Mouse (Mus musculus) heart, embryonic 12.5 days (tissue): Measurements from ENCODE around the gene Cd82. TPM values are rescaled to one million over a fixed set of nuclear protein-coding genes. Genes with fewer than 3 reads are reported as not detected.

Source experiments
- ATAC-seq: fragments of 200-750 bp; cut with Nextera tagmentation; 2 replicates; pipeline ENCODE4 v1.8.0; 2017; ENCODE audit warnings: moderate TSS enrichment, moderate library complexity; ENCODE audit not compliant: insufficient number of reproducible peaks, low FRiP score
- H3K27ac ChIP-seq: fragments of 300-500 bp; sonication (generic); 2 replicates; pipeline ENCODE4 v1.5.1; 2016; ENCODE audit warnings: mild to moderate bottlenecking, moderate library complexity; ENCODE audit not compliant: poor library complexity, severe bottlenecking
- H3K27me3 ChIP-seq: fragments of 300-500 bp; sonication (generic); replicated peaks from 2 replicates; pipeline ENCODE4 v1.6.1; 2016; ENCODE audit warnings: mild to moderate bottlenecking, moderate library complexity
- H3K36me3 ChIP-seq: fragments of 300-500 bp; sonication (generic); 2 replicates; pipeline ENCODE4 v1.6.1; 2016; ENCODE audit warnings: mild to moderate bottlenecking, moderate library complexity
- H3K4me1 ChIP-seq: fragments of 300-500 bp; sonication (generic); replicated peaks from 2 replicates; pipeline ENCODE4 v1.6.1; 2016; ENCODE audit warnings: mild to moderate bottlenecking
- H3K4me2 ChIP-seq: fragments of 300-500 bp; sonication (generic); 2 replicates; pipeline ENCODE4 v1.6.1; 2016; ENCODE audit warnings: mild to moderate bottlenecking, moderate library complexity
- H3K4me3 ChIP-seq: fragments of 300-500 bp; sonication (generic); 2 replicates; pipeline ENCODE4 v1.5.1; 2016; ENCODE audit warnings: mild to moderate bottlenecking
- H3K9ac ChIP-seq: fragments of 300-500 bp; sonication (generic); 2 replicates; pipeline ENCODE4 v1.6.1; 2016; ENCODE audit warnings: mild to moderate bottlenecking, moderate library complexity
- H3K9me3 ChIP-seq: fragments of 300-500 bp; sonication (generic); replicated peaks from 2 replicates; pipeline ENCODE4 v1.6.1; 2016; ENCODE audit warnings: mild to moderate bottlenecking, moderate library complexity
- WGBS: fragments of 180-500 bp; shearing (Covaris S2); methylation state at CpG from one replicate; pipeline ENCODE4 v1.1.7; 2016; 5-methylcytosine and 5-hydroxymethylcytosine counted together
- polyA plus RNA-seq: library from polyadenylated mRNA; unstranded; fragments of >200 nt; fragmentation: Nextera tagmentation; extraction: Ambion mirVana; gene quantifications from 2 replicates; pipeline ENCODE4 v1.2.1, GENCODE M21; 2016

Cd82 gene
- polyA plus RNA-seq, 1 experiment from 2014 or later: 19.6 TPM

DNA sequence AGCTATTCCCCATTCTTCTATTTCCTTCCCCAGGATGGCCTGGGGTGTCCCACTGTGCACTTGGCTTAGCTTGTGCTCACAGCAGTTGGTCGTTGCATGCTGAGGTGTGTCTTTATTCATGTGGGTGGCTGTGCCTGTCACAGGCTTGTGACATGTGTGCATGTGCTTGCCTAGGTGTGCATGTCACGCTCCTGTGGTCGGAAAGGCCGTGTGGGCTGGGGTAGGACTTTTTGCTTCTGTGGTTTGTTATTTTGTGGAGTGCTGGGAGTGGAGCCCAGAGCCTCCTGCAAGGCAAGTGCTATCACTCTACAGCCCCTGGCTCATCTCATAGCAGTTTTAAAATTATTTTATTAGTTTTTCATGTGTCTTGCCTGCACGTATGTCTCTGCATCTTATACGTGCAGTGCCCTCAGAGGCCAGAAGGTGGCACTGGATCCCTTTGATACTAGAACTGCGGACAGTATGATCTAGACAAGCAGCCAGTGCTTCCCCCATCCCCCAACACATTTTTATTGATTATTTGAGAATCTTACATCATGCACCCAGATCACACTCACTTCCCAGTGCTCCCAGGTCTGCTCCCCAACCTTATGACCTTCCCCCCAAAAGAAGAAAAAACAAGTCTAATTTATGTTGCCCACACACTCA lies 49.4 kb downstream of the Cd82 start:
- Histone ChIP-seq H3K4me3 (no peak overlapping the region), H3K4me2 (no peak overlapping the region), H3K9ac (no peak overlapping the region), H3K36me3 (no peaks in the 10 kb centered on the region), H3K9me3 (no peaks in the 10 kb centered on the region), H3K27me3 (0 out of 2 replicates have a peak, but pooled peaks cover 5% of the 10 kb centered on the region), H3K4me1 (peaks cover 29% of the 10 kb centered on the region), H3K27ac (no peak overlapping the region)
- no peak for ATAC-seq
- WGBS: 52% methylated on average over 7 of the region's 7 CpGs

GRCm38 (mm10) chr2:93412101-93412500 lies 50.8 kb downstream of the Cd82 start:
- ATAC-seq: no peak
- Histone ChIP-seq H3K4me2 (no peak overlapping the region), H3K9ac (no peak overlapping the region), H3K27me3 (peaks cover 5% of the 10 kb centered on the region; the same call in 1 of the 2 replicates), H3K27ac (no peak overlapping the region), H3K4me1 (peaks cover 26% of the 10 kb centered on the region), H3K4me3 (no peak overlapping the region), H3K9me3 (no peaks in the 10 kb centered on the region), H3K36me3 (no peaks in the 10 kb centered on the region)
- 60% methylated on average over 4 of the region's 4 CpGs for WGBS

DNA sequence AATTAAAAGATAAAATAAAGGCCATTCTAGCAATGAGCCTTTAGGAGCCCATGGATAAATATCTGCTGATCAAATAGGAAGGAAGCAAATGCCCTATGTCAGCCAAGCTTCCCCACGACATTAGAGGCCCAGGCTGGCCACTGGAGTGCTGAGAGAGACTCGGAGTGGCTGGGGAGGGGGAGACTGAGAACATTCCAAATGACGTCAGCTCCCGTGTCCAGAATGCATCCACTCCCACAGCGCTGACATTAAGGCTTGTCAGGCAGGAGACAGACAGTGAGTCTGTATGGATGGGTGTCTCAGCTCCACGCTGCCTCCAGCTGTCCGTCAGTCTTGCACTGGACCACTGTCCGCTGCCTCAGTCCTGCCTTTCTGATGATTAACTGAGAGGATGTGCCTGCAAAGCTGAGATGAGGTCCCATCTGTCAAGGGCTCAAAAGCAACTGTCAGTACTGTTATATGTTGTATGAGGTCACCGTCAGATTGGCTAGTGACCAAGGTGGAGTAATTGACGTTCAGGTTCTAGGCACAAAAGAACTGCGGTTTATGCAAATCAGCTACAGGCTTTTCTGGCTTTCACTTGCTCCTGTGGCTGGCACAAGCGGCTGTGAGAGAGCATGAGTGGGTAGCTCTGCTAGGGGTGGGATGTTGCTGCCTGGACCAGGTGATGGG lies 51.9 kb downstream of the Cd82 start:
- Histone ChIP-seq H3K9ac (no peak overlapping the region), H3K4me3 (no peak overlapping the region), H3K27ac (no peak overlapping the region), H3K27me3 (peaks cover 11% of the 10 kb centered on the region; the same call in 1 of the 2 replicates), H3K4me1 (peaks cover 19% of the 10 kb centered on the region), H3K4me2 (no peak overlapping the region), H3K36me3 (no peaks in the 10 kb centered on the region), H3K9me3 (no peaks in the 10 kb centered on the region)
- ATAC-seq: no peak
- 43% methylated on average over 12 of the region's 12 CpGs for WGBS

DNA sequence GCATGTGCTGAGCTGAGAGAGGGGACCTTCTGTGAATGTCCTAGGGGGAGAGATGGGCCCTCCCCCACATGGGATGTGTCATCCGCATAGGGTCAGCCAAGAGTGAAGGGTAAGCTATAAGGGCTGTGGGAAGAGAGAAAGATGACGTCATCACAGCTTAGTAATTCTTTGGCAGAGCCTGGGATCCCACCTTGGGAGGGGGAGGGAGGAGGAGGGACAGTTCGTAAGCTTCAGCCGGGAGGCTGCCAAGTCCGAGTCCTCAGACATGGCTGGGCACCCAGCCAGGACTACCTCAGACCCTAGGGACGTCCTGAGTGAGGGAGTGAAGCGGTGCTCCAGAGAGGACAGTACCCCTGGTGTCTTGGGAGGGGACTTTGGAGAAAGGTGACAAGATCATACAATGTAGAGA lies 57.9 kb downstream of the Cd82 start:
- WGBS: 26% methylated on average over 7 of the region's 7 CpGs
- no peak overlapping the region for H3K9ac ChIP-seq
- ATAC-seq: peak; percentile 69

DNA sequence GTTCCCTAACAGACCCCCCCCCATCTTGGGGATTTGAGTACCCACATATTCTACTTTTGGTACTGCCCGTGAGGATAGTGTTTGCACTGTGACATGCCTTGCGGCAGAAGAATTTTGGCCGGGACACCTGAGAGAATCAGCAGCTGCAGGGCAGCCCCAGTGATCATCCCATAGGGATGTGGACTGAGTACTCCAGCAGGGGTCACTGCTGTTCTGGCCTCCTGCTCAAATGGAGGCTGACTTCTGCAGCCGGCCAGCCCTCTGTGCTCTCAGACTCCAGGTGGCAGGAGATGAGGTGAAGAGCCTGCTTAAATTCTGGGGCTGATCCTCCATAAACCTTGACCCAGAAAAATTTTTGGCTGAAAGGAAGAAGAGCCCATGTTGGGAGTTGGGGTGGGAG lies 58.8 kb downstream of the Cd82 start:
- WGBS: 35% methylated on average over 4 of the region's 4 CpGs
- H3K4me1 ChIP-seq: peaks cover 13% of the 10 kb centered on the region
- no peak overlapping the region for H3K4me2 ChIP-seq
- ATAC-seq: no peak
- H3K4me3 ChIP-seq: no peak overlapping the region
- H3K9ac ChIP-seq: no peak overlapping the region
- H3K27me3 ChIP-seq: peaks cover 6% of the 10 kb centered on the region; the same call in 1 of the 2 replicates
- no peak overlapping the region for H3K27ac ChIP-seq
- no peaks in the 10 kb centered on the region for H3K9me3 ChIP-seq
- H3K36me3 ChIP-seq: no peaks in the 10 kb centered on the region

More for the DNA sequence above, 57.9 kb downstream of the Cd82 start:
- Histone ChIP-seq H3K27me3 (peaks cover 6% of the 10 kb centered on the region; the same call in 1 of the 2 replicates), H3K27ac (no peak overlapping the region), H3K36me3 (no peaks in the 10 kb centered on the region), H3K4me1 (peaks cover 13% of the 10 kb centered on the region), H3K4me2 (no peak overlapping the region), H3K4me3 (no peak overlapping the region), H3K9me3 (no peaks in the 10 kb centered on the region)

GRCm38 (mm10) chr2:93403267-93403666 lies 59.7 kb downstream of the Cd82 start:
- peaks cover 13% of the 10 kb centered on the region for H3K4me1 ChIP-seq
- no peaks in the 10 kb centered on the region for H3K36me3 ChIP-seq
- no peak overlapping the region for H3K4me3 ChIP-seq
- H3K4me2 ChIP-seq: no peak overlapping the region
- H3K27me3 ChIP-seq: peaks cover 6% of the 10 kb centered on the region; the same call in 1 of the 2 replicates
- ATAC-seq: no peak
- 86% methylated on average over 6 of the region's 6 CpGs for WGBS
- no peaks in the 10 kb centered on the region for H3K9me3 ChIP-seq
- no peak overlapping the region for H3K9ac ChIP-seq
- no peak overlapping the region for H3K27ac ChIP-seq

DNA sequence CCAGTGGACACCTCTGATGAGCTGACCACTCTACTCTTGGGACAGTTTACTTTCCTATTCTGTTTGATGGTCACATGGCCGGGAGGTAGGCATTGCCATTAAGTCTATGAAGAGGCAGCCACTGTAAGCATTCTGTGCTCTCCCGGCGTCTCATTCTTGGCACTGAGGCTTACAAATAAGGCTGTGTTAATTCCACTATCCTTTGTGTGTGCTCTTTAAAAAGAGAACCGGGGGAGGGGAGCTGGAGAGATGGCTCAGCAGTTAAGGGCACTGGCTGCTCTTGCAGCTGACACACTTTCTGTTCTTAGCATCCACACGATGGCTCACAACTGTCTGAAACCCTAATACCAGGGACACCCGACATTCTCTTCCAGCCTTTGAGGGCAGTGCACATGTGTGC lies 71.7 kb downstream of the Cd82 start:
- no peak overlapping the region for H3K4me2 ChIP-seq
- no peak for ATAC-seq
- 63% methylated on average over 6 of the region's 6 CpGs for WGBS

GRCm38 (mm10) chr2:93390170-93390926 lies 72.6 kb downstream of the Cd82 start:
- H3K4me2 ChIP-seq: no peak overlapping the region
- no peak overlapping the region for H3K27ac ChIP-seq
- H3K4me3 ChIP-seq: no peak overlapping the region
- WGBS: 42% methylated on average over 11 of the region's 11 CpGs
- no peak overlapping the region for H3K9ac ChIP-seq
- H3K9me3 ChIP-seq: no peaks in the 10 kb centered on the region
- H3K4me1 ChIP-seq: peaks cover 9% of the 10 kb centered on the region
- H3K36me3 ChIP-seq: no peaks in the 10 kb centered on the region
- H3K27me3 ChIP-seq: no peaks in the 10 kb centered on the region
- no peak; the same call in 1 of the 2 replicates for ATAC-seq

More for the DNA sequence above, 71.7 kb downstream of the Cd82 start:
- Histone ChIP-seq H3K4me3 (no peak overlapping the region), H3K4me1 (peaks cover 9% of the 10 kb centered on the region), H3K36me3 (no peaks in the 10 kb centered on the region), H3K27ac (no peak overlapping the region), H3K9ac (no peak overlapping the region), H3K9me3 (no peaks in the 10 kb centered on the region; the same call in 1 of the 2 replicates), H3K27me3 (no peaks in the 10 kb centered on the region)

DNA sequence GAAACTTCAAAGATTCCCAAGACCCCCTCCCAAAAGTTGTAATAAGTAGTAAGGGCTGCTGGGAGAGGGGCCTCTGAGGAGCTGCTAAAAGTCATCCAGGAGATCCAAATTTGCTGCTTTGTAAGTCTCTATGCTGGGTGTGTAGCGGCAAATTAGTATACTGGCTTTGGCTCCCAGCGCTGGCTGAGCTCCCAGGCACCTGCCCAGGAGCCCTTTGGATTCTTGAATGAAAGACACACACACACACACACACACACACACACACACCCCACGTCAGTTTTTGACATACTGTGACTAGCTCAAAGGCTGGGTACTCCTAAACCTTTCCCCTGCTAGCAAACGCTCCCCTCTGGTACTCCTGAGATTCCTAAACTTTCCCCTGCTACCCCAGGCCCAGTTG lies 76.0 kb downstream of the Cd82 start:
- H3K4me2 ChIP-seq: no peak overlapping the region
- H3K27ac ChIP-seq: no peak overlapping the region
- H3K4me1 ChIP-seq: peaks cover 10% of the 10 kb centered on the region
- no peak for ATAC-seq
- no peaks in the 10 kb centered on the region for H3K27me3 ChIP-seq
- no peaks in the 10 kb centered on the region for H3K36me3 ChIP-seq
- 70% methylated on average over 4 of the region's 4 CpGs for WGBS
- H3K4me3 ChIP-seq: no peak overlapping the region
- H3K9me3 ChIP-seq: no peaks in the 10 kb centered on the region
- no peak overlapping the region for H3K9ac ChIP-seq

GRCm38 (mm10) chr2:93383831-93384230 lies 79.1 kb downstream of the Cd82 start:
- Histone ChIP-seq H3K27ac (no peak overlapping the region), H3K4me3 (no peak overlapping the region), H3K9me3 (no peaks in the 10 kb centered on the region), H3K4me2 (no peak overlapping the region), H3K9ac (no peak overlapping the region), H3K4me1 (peaks cover 21% of the 10 kb centered on the region), H3K27me3 (no peaks in the 10 kb centered on the region), H3K36me3 (no peaks in the 10 kb centered on the region)
- WGBS: 81% methylated on average over 5 of the region's 5 CpGs
- ATAC-seq: no peak

GRCm38 (mm10) chr2:93380680-93381089 lies 82.3 kb downstream of the Cd82 start:
- Histone ChIP-seq H3K27me3 (no peaks in the 10 kb centered on the region), H3K36me3 (no peaks in the 10 kb centered on the region), H3K4me2 (no peak overlapping the region), H3K9ac (no peak overlapping the region), H3K27ac (0 out of 2 replicates have a peak overlapping the region, but pooled peaks have one; percentile 39), H3K9me3 (peaks cover 5% of the 10 kb centered on the region), H3K4me1 (peaks cover 30% of the 10 kb centered on the region), H3K4me3 (no peak overlapping the region)
- 19% methylated on average over 1 of the region's 2 CpGs for WGBS
- no peak for ATAC-seq
